Mouse (Mus musculus) MEL (cell line): ENCODE data around the gene Zscan12.

Experiments
- CTCF ChIP-seq, 3 experiments: IDR thresholded peaks in 2 of 3; conservative IDR thresholded peaks in 1 of 3; 2 replicates each; pipeline ENCODE4 v1.5.1; 2011 to 2012; ENCODE audit warnings: low read length in 3 of 3, low read depth in 2 of 3, mild to moderate bottlenecking in 2 of 3, improper control_type of control experiment in 1 of 3, inconsistent platforms in 1 of 3, mixed read lengths in 1 of 3, moderate library complexity in 1 of 3; ENCODE audit not compliant: control insufficient read depth in 1 of 3, insufficient read depth in 1 of 3, poor library complexity in 1 of 3, severe bottlenecking in 1 of 3
- KAT2A ChIP-seq: conservative IDR thresholded peaks from 2 replicates; pipeline ENCODE4 v1.6.1; 2012; ENCODE audit warnings: low read depth, low read length, improper control_type of control experiment, inconsistent platforms
- MYB ChIP-seq: IDR thresholded peaks from 2 replicates; pipeline ENCODE4 v1.6.1; 2011; ENCODE audit warnings: mild to moderate bottlenecking, low read depth, low read length, improper control_type of control experiment
- POLR2A ChIP-seq, 2 experiments: IDR thresholded peaks; 2 replicates each; pipeline ENCODE4 v1.6.1; 2011 to 2012; ENCODE audit warnings: low read length in 2 of 2, mild to moderate bottlenecking in 2 of 2, control low read depth in 1 of 2, improper control_type of control experiment in 1 of 2, low read depth in 1 of 2, moderate library complexity in 1 of 2; ENCODE audit not compliant: control insufficient read depth in 1 of 2, insufficient read depth in 1 of 2, poor library complexity in 1 of 2
- USF1 ChIP-seq: IDR thresholded peaks from 2 replicates; pipeline ENCODE4 v1.6.1; 2014; ENCODE audit warnings: low read depth, mild to moderate bottlenecking, inconsistent platforms, low read length, improper control_type of control experiment, moderate library complexity

DNA sequence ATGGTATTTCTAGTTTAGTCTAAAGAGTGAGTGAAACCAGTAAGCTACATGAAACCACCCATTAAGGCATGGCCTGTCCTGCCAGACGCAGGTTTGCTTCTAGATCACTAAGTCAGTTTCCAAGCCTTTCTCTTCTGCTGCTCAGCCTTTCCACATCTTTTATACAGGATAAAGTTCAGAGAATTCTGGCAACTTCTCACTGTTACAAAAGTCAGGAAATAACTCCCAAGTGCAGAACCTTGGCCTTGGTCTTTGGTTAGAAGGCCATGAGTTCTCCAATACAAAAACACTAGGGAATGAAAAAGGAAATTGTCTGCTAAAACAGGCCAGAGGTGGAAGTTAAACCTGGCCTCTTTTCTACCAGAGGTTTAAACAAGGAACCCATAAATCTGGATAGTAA is 32.6 kb downstream of the Zscan12 start:
- TF ChIP-seq USF1 (no peak), POLR2A (IDR thresholded peaks at IDR 0.05; ENCODE audit: control insufficient read depth in 1 of 2, insufficient read depth in 1 of 2, low read depth in 1 of 2, low read length in 2 of 2, poor library complexity in 1 of 2) (no peak), KAT2A (no peak), CTCF (IDR thresholded peaks at IDR 0.05 in 2 of 3, conservative IDR thresholded peaks at IDR 0.05 in 1 of 3; ENCODE audit: control insufficient read depth in 1 of 3, insufficient read depth in 1 of 3, low read depth in 2 of 3, low read length in 3 of 3, poor library complexity in 1 of 3, severe bottlenecking in 1 of 3) (no peak), MYB (no peak)
